Mouse (Mus musculus): Measurements from ENCODE around the gene Slc23a4. TPM values are rescaled to one million over a fixed set of nuclear protein-coding genes. Genes with fewer than 3 reads are reported as not detected.

Gene Slc23a4
- polyA plus RNA-seq, 1 experiment = 1.4 TPM

- H3K4me3 ChIP-seq (replicated peaks; ENCODE audit: extremely low read depth, low read depth, low read length) = no peak overlapping the region
- TF ChIP-seq CTCF (IDR thresholded peaks at IDR 0.05; ENCODE audit: insufficient read depth, low read length) (no peak), POLR2A (IDR thresholded peaks at IDR 0.05; ENCODE audit: borderline replicate concordance, extremely low read depth, low read depth, low read length) (no peak)
- no peaks in the 10 kb centered on the region for H3K4me1 ChIP-seq (ENCODE audit: control insufficient read depth, insufficient read depth, low read length)
- WGBS = 58% methylated on average over 5 of the region's 5 CpGs
- no peak for DNase-seq
Measured at GRCm38 (mm10) chr6:34943499-34943898, 44.7 kb downstream of the Slc23a4 start.

DNA sequence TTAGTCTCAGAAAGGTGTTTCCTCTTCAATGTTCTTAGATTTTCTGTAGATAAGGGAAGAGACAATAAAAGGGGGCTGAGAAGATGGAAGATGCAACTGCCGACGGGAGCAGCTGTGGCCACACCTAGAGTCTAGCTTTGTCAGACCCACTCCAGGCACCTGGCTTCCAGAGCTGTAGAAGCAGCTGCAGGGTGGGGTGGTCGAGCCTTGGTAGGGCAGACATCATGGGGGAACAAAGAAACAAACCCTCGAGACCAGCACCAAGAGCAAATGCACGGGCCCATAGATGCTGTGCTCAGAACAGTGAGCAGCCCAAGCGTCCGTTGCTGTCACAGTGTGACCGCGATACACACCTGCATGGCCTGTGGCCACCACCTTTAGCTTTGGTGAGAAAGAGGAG is 45.8 kb downstream of the Slc23a4 start:
- no peak for TF ChIP-seq POLR2A (IDR thresholded peaks at IDR 0.05; ENCODE audit: borderline replicate concordance, extremely low read depth, low read depth, low read length)
- no peak for TF ChIP-seq CTCF (IDR thresholded peaks at IDR 0.05; ENCODE audit: insufficient read depth, low read length)
- no peak for DNase-seq
- WGBS = 84% methylated on average over 9 of the region's 9 CpGs
- no peak overlapping the region for H3K4me3 ChIP-seq (replicated peaks; ENCODE audit: extremely low read depth, low read depth, low read length)
- no peaks in the 10 kb centered on the region for H3K4me1 ChIP-seq (ENCODE audit: control insufficient read depth, insufficient read depth, low read length)

DNA sequence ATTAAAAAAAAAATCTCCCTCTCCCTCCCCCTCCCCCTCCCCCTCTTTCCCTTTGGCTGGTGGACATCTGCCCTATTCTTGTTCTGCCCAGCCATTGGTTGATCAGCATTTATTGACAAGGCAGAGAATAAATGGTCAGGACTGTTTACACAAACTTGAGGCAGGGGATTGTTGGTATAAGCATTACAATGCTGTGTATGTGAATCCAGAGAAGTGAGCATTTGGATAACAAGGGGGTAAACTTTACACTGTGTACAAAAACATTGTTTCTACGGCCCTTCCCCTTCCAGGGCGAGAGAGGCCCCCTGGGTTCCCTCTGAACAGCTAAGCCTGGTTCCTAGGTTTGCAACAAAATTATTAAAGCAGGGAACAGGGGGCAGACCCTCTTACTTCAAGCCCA is 46.7 kb downstream of the Slc23a4 start:
- 72% methylated on average over 2 of the region's 2 CpGs for WGBS
- DNase-seq = no peak
- TF ChIP-seq CTCF (IDR thresholded peaks at IDR 0.05; ENCODE audit: insufficient read depth, low read length) = no peak

GRCm38 (mm10) chr6:34939451-34939850 is 48.8 kb downstream of the Slc23a4 start:
- no peak for TF ChIP-seq CTCF (IDR thresholded peaks at IDR 0.05; ENCODE audit: insufficient read depth, low read length)
- no peak for TF ChIP-seq POLR2A (IDR thresholded peaks at IDR 0.05; ENCODE audit: borderline replicate concordance, extremely low read depth, low read depth, low read length)
- no peak for DNase-seq
- WGBS = 87% methylated on average over 8 of the region's 8 CpGs
- Histone ChIP-seq H3K4me1 (ENCODE audit: control insufficient read depth, insufficient read depth, low read length) (no peaks in the 10 kb centered on the region), H3K4me3 (replicated peaks; ENCODE audit: extremely low read depth, low read depth, low read length) (no peak overlapping the region)

More for the DNA sequence above, 46.7 kb downstream of the Slc23a4 start:
- no peaks in the 10 kb centered on the region for H3K4me1 ChIP-seq (ENCODE audit: control insufficient read depth, insufficient read depth, low read length)
- H3K4me3 ChIP-seq (replicated peaks; ENCODE audit: extremely low read depth, low read depth, low read length) = no peak overlapping the region

- 32% methylated on average over 4 of the region's 4 CpGs for WGBS
- no peak overlapping the region for H3K4me3 ChIP-seq (replicated peaks; ENCODE audit: extremely low read depth, low read depth, low read length)
- TF ChIP-seq CTCF (IDR thresholded peaks at IDR 0.05; ENCODE audit: insufficient read depth, low read length) (no peak), POLR2A (IDR thresholded peaks at IDR 0.05; ENCODE audit: borderline replicate concordance, extremely low read depth, low read depth, low read length) (no peak)
- DNase-seq = no peak
- no peaks in the 10 kb centered on the region for H3K4me1 ChIP-seq (ENCODE audit: control insufficient read depth, insufficient read depth, low read length)
Measured at GRCm38 (mm10) chr6:34938929-34939325, 49.3 kb downstream of the Slc23a4 start.

GRCm38 (mm10) chr6:34938280-34938928 is 49.8 kb downstream of the Slc23a4 start:
- H3K4me1 ChIP-seq (ENCODE audit: control insufficient read depth, insufficient read depth, low read length) = no peaks in the 10 kb centered on the region
- TF ChIP-seq POLR2A (IDR thresholded peaks at IDR 0.05; ENCODE audit: borderline replicate concordance, extremely low read depth, low read depth, low read length) (no peak), CTCF (IDR thresholded peaks at IDR 0.05; ENCODE audit: insufficient read depth, low read length) (no peak)
- WGBS = 34% methylated on average over 7 of the region's 7 CpGs

DNA sequence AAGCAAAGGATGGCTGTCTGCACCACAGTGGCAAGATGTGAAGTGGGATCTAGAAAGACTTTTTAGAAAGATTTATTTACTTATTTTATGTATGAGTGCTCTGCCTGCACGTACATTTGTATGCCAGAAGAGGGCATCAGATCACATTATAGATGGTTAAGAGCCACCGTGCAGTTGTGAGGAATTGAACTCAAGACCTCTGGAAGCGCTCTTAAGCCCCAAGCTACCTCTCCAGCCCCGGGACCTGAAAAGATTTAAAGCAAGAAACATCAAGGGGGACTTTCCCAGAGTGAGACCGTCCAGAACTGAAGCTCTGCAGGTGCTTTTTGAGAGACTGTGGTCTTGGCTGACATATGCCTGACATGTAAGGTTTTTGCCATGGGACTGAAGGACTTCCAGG is 51.5 kb downstream of the Slc23a4 start:
- no peak for DNase-seq
- 71% methylated on average over 5 of the region's 5 CpGs for WGBS
- no peak overlapping the region for H3K4me3 ChIP-seq (replicated peaks; ENCODE audit: extremely low read depth, low read depth, low read length)
- no peaks in the 10 kb centered on the region for H3K4me1 ChIP-seq (ENCODE audit: control insufficient read depth, insufficient read depth, low read length)
- TF ChIP-seq POLR2A (IDR thresholded peaks at IDR 0.05; ENCODE audit: borderline replicate concordance, extremely low read depth, low read depth, low read length) (no peak), CTCF (IDR thresholded peaks at IDR 0.05; ENCODE audit: insufficient read depth, low read length) (no peak)

More at GRCm38 (mm10) chr6:34938280-34938928, 49.8 kb downstream of the Slc23a4 start:
- DNase-seq = no peak
- no peak overlapping the region for H3K4me3 ChIP-seq (replicated peaks; ENCODE audit: extremely low read depth, low read depth, low read length)

DNA sequence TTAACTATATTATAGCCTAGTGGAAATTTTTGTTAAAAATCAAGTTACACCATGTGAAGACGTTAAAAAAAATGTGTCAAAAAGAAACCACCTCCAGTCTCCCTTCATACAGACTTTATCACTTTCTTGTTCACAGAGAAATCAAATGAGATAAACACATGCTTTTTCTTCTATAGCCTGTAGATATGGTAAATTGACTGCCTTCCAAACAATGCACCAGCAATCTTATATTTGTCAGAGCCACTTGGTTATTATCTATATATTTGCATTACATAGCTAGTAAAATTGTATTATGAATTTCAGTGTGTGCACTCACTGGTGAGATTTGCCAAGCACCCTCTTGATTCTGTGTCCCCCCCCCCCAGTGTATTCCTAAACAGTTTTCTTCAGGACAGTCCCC is 55.6 kb downstream of the Slc23a4 start:
- Histone ChIP-seq H3K4me1 (ENCODE audit: control insufficient read depth, insufficient read depth, low read length) (no peaks in the 10 kb centered on the region), H3K4me3 (replicated peaks; ENCODE audit: extremely low read depth, low read depth, low read length) (no peak overlapping the region)
- DNase-seq = no peak
- WGBS = 86% methylated on average over 1 of the region's 1 CpGs
- TF ChIP-seq CTCF (IDR thresholded peaks at IDR 0.05; ENCODE audit: insufficient read depth, low read length) (no peak), POLR2A (IDR thresholded peaks at IDR 0.05; ENCODE audit: borderline replicate concordance, extremely low read depth, low read depth, low read length) (no peak)

DNA sequence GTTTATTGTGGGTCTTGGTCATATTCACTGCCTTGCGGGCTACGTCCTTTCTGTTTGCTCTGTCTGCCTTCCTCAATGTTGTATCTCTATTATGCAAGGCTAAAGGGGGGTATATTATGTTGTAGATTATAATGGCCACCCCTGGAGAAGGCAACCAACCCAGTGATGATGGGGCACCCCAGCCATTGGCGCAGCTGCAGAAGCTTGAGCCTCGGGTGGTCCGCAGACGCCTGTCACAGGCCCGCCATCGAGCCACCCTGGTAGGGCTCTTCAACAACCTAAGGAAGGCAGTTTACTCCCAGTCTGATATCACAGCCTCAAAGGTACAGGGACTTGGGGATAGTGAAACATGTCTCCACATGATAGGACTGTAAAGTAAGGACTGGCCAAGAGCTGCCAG is 60.6 kb downstream of the Slc23a4 start:
- DNase-seq = no peak
- 94% methylated on average over 8 of the region's 8 CpGs for WGBS
- Histone ChIP-seq H3K4me3 (replicated peaks; ENCODE audit: extremely low read depth, low read depth, low read length) (no peak overlapping the region), H3K4me1 (ENCODE audit: control insufficient read depth, insufficient read depth, low read length) (no peaks in the 10 kb centered on the region)
- TF ChIP-seq CTCF (IDR thresholded peaks at IDR 0.05; ENCODE audit: insufficient read depth, low read length) (no peak), POLR2A (IDR thresholded peaks at IDR 0.05; ENCODE audit: borderline replicate concordance, extremely low read depth, low read depth, low read length) (no peak)

GRCm38 (mm10) chr6:34927156-34927555 is 61.0 kb downstream of the Slc23a4 start:
- TF ChIP-seq CTCF (IDR thresholded peaks at IDR 0.05; ENCODE audit: insufficient read depth, low read length) (peak; percentile 92), POLR2A (IDR thresholded peaks at IDR 0.05; ENCODE audit: borderline replicate concordance, extremely low read depth, low read depth, low read length) (no peak)
- no peaks in the 10 kb centered on the region for H3K4me1 ChIP-seq (ENCODE audit: control insufficient read depth, insufficient read depth, low read length)
- DNase-seq = peak; percentile 68
- WGBS = 38% methylated on average over 4 of the region's 4 CpGs
- no peak overlapping the region for H3K4me3 ChIP-seq (replicated peaks; ENCODE audit: extremely low read depth, low read depth, low read length)

Data from lung, adult 2 months (tissue).